Mouse (Mus musculus): Measurements from ENCODE around the gene Lcor.

The Lcor gene

GRCm38 (mm10) chr19:41482190-41482908 is at the start of gene Lcor:
Gene Lcor, plus strand, starts transcription at chr19:41482637.
- DNase-seq = peak; percentile 78 to 81

GRCm38 (mm10) chr19:41435366-41435765 is 47.1 kb upstream of the Lcor start:
- DNase-seq = no peak

- DNase-seq = no peak
Observed at GRCm38 (mm10) chr19:41436461-41436860, 46.0 kb upstream of the Lcor start.

GRCm38 (mm10) chr19:41438953-41439352 is 43.5 kb upstream of the Lcor start:
- no peak for DNase-seq

- DNase-seq = no peak
Observed at GRCm38 (mm10) chr19:41441446-41441845, 41.0 kb upstream of the Lcor start.

GRCm38 (mm10) chr19:41441911-41442607 is 40.4 kb upstream of the Lcor start:
- peak in 1 of 2 experiments; percentile 25 for DNase-seq

GRCm38 (mm10) chr19:41442608-41442969 is 39.8 kb upstream of the Lcor start:
- DNase-seq = peak; percentile 52 to 73

GRCm38 (mm10) chr19:41444491-41444890 is 37.9 kb upstream of the Lcor start:
- no peak for DNase-seq

GRCm38 (mm10) chr19:41445013-41445610 is 37.3 kb upstream of the Lcor start:
- no peak for DNase-seq

GRCm38 (mm10) chr19:41445723-41446122 is 36.7 kb upstream of the Lcor start:
- DNase-seq = peak in 1 of 2 experiments; percentile 11

GRCm38 (mm10) chr19:41447166-41447565 is 35.3 kb upstream of the Lcor start:
- no peak for DNase-seq

GRCm38 (mm10) chr19:41447760-41448159 is 34.7 kb upstream of the Lcor start:
- DNase-seq = no peak

- no peak for DNase-seq
Observed at GRCm38 (mm10) chr19:41449415-41450075, 32.9 kb upstream of the Lcor start.

- DNase-seq = no peak
Observed at GRCm38 (mm10) chr19:41452166-41452565, 30.3 kb upstream of the Lcor start.

- no peak for DNase-seq
Observed at GRCm38 (mm10) chr19:41454601-41455000, 27.8 kb upstream of the Lcor start.

- no peak for DNase-seq
Observed at GRCm38 (mm10) chr19:41455091-41455626, 27.3 kb upstream of the Lcor start.

GRCm38 (mm10) chr19:41457181-41457580 is 25.3 kb upstream of the Lcor start:
- DNase-seq = no peak

- no peak for DNase-seq
Observed at GRCm38 (mm10) chr19:41462166-41462735, 20.2 kb upstream of the Lcor start.

- DNase-seq = no peak
Observed at GRCm38 (mm10) chr19:41463841-41464240, 18.6 kb upstream of the Lcor start.

- no peak for DNase-seq
Observed at GRCm38 (mm10) chr19:41466475-41466874, 16.0 kb upstream of the Lcor start.

GRCm38 (mm10) chr19:41473566-41474135 is 8.8 kb upstream of the Lcor start:
- DNase-seq = no peak

- DNase-seq = no peak
Observed at GRCm38 (mm10) chr19:41474943-41475342, 7.5 kb upstream of the Lcor start.
